Mouse (Mus musculus) neural tube, embryonic 13.5 days (tissue): Measurements from ENCODE around the gene Ptpra. TPM values are rescaled to one million over a fixed set of nuclear protein-coding genes. Genes with fewer than 3 reads are reported as not detected.
A peak's percentile ranks its signal among the peaks of the same experiment; 100 is the strongest.

Experiments used
- ATAC-seq: fragments of 200-750 bp; cut with Nextera tagmentation; 2 replicates; pipeline ENCODE4 v1.8.0; 2017; ENCODE audit warnings: low read depth, mild to moderate bottlenecking, moderate TSS enrichment, moderate library complexity
- H3K27ac ChIP-seq: fragments of 300-500 bp; sonication (generic); replicated peaks from 2 replicates; pipeline ENCODE4 v1.5.1; 2015; ENCODE audit warnings: moderate library complexity, mild to moderate bottlenecking, inconsistent platforms
- H3K27me3 ChIP-seq: fragments of 300-500 bp; sonication (generic); 2 replicates; pipeline ENCODE4 v1.6.1; 2015; ENCODE audit warnings: mild to moderate bottlenecking, inconsistent platforms
- H3K36me3 ChIP-seq: fragments of 300-500 bp; sonication (generic); 2 replicates; pipeline ENCODE4 v1.6.1; 2015; ENCODE audit warnings: mild to moderate bottlenecking, inconsistent platforms
- H3K4me1 ChIP-seq: fragments of 300-500 bp; sonication (generic); replicated peaks from 2 replicates; pipeline ENCODE4 v1.6.1; 2015; ENCODE audit warnings: inconsistent platforms
- H3K4me2 ChIP-seq: fragments of 300-500 bp; sonication (generic); 2 replicates; pipeline ENCODE4 v1.6.1; 2015; ENCODE audit warnings: inconsistent platforms, mild to moderate bottlenecking, moderate library complexity
- H3K4me3 ChIP-seq: fragments of 300-500 bp; sonication (generic); 2 replicates; pipeline ENCODE4 v1.5.1; 2015; ENCODE audit warnings: mild to moderate bottlenecking, inconsistent platforms
- H3K9ac ChIP-seq: fragments of 300-500 bp; sonication (generic); 2 replicates; pipeline ENCODE4 v1.6.1; 2015; ENCODE audit warnings: moderate library complexity, mild to moderate bottlenecking, inconsistent platforms
- H3K9me3 ChIP-seq: fragments of 300-500 bp; sonication (generic); 2 replicates; pipeline ENCODE4 v1.6.1; 2016; ENCODE audit warnings: inconsistent platforms
- WGBS: fragments of 180-500 bp; shearing (Covaris S2); methylation state at CpG from one replicate; pipeline ENCODE4 v1.1.7; 2015; 5-methylcytosine and 5-hydroxymethylcytosine counted together
- polyA plus RNA-seq: library from polyadenylated mRNA; unstranded; fragments of >200 nt; fragmentation: Nextera tagmentation; extraction: Ambion mirVana; gene quantifications from 2 replicates; pipeline ENCODE4 v1.2.1, GENCODE M21; 2015

Ptpra gene
- polyA plus RNA-seq, 1 experiment from 2014 or later = 131 TPM

DNA sequence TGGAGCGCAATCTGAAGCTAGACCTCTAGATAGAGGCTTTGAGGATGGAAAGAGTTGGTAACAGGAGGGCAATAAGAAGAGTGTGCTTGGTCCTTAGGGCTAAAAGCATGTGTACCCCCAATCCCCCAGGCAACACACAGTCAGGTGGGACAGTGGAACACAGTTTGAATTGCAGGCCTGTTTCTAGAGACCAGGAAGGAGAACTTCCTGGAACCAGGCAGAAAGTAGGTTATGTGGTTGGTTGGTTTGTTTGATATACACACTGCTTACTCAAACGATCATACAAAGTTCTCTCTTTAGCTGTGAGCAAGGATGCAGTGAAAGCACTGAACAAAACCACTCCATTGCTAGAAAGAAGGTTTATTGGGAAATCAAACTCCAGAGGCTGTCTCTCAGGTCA is 82.1 kb downstream of the Ptpra start:
- Histone ChIP-seq H3K9ac (no peak overlapping the region), H3K4me1 (no peaks in the 10 kb centered on the region), H3K4me3 (no peak overlapping the region), H3K36me3 (peaks cover 80% of the 10 kb centered on the region), H3K27ac (no peak overlapping the region), H3K4me2 (no peak overlapping the region), H3K9me3 (no peaks in the 10 kb centered on the region), H3K27me3 (no peaks in the 10 kb centered on the region)
- ATAC-seq = no peak
- 94% methylated on average over 2 of the region's 2 CpGs for WGBS

DNA sequence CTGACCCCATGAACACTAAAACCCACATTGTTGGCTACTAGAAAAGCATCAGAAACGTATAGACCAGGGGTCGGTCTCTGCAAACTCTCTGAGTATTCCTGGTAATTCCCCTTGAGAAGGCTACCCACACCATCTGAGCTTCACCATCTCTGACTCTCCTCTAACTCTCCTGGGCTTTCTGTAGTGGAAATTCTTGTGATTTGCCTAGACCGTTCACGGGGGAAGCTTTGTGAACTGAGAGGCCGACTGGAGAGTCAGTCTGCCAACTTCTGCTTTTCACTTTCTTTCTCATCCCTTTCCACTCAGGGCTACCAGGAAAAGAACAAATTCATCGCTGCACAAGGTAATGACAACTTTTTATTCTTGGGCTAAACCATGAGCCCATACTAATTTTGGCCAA is 84.9 kb downstream of the Ptpra start:
- Histone ChIP-seq H3K4me1 (no peaks in the 10 kb centered on the region), H3K36me3 (peaks cover 90% of the 10 kb centered on the region), H3K9ac (no peak overlapping the region), H3K27me3 (no peaks in the 10 kb centered on the region), H3K9me3 (no peaks in the 10 kb centered on the region), H3K27ac (no peak overlapping the region), H3K4me3 (no peak overlapping the region), H3K4me2 (no peak overlapping the region)
- 93% methylated on average over 6 of the region's 6 CpGs for WGBS
- no peak for ATAC-seq

- Histone ChIP-seq H3K9ac (no peak overlapping the region), H3K27me3 (no peaks in the 10 kb centered on the region), H3K9me3 (no peaks in the 10 kb centered on the region), H3K27ac (no peak overlapping the region), H3K4me1 (no peaks in the 10 kb centered on the region), H3K36me3 (peaks cover 95% of the 10 kb centered on the region), H3K4me3 (no peak overlapping the region), H3K4me2 (no peak overlapping the region)
- 85% methylated on average over 3 of the region's 3 CpGs for WGBS
- no peak for ATAC-seq
These were observed 86.8 kb downstream of the Ptpra start for GRCm38 (mm10) chr2:130536890-130537289.

- peaks cover 96% of the 10 kb centered on the region for H3K36me3 ChIP-seq
These were observed 88.9 kb downstream of the Ptpra start for GRCm38 (mm10) chr2:130538876-130539546.

GRCm38 (mm10) chr2:130540266-130540665 is 90.2 kb downstream of the Ptpra start:
- ATAC-seq = no peak
- Histone ChIP-seq H3K9me3 (no peaks in the 10 kb centered on the region), H3K9ac (no peak overlapping the region), H3K4me3 (no peak overlapping the region), H3K4me1 (no peaks in the 10 kb centered on the region), H3K27me3 (no peaks in the 10 kb centered on the region), H3K27ac (no peak overlapping the region), H3K4me2 (no peak overlapping the region), H3K36me3 (peaks cover 96% of the 10 kb centered on the region)
- 92% methylated on average over 9 of the region's 9 CpGs for WGBS

More at GRCm38 (mm10) chr2:130538876-130539546, 88.9 kb downstream of the Ptpra start:
- no peak overlapping the region for H3K9ac ChIP-seq
- 92% methylated on average over 8 of the region's 8 CpGs for WGBS
- ATAC-seq = no peak
- no peak overlapping the region for H3K4me2 ChIP-seq
- no peaks in the 10 kb centered on the region for H3K27me3 ChIP-seq
- H3K4me3 ChIP-seq = no peak overlapping the region
- no peaks in the 10 kb centered on the region for H3K4me1 ChIP-seq
- H3K27ac ChIP-seq = no peak overlapping the region
- no peaks in the 10 kb centered on the region for H3K9me3 ChIP-seq

GRCm38 (mm10) chr2:130546957-130547356 is 96.9 kb downstream of the Ptpra start:
- Histone ChIP-seq H3K27me3 (no peaks in the 10 kb centered on the region), H3K36me3 (peaks cover 98% of the 10 kb centered on the region), H3K27ac (no peak overlapping the region), H3K9me3 (no peaks in the 10 kb centered on the region), H3K4me2 (no peak overlapping the region), H3K4me3 (no peak overlapping the region), H3K9ac (no peak overlapping the region), H3K4me1 (no peaks in the 10 kb centered on the region)
- no peak for ATAC-seq
- 92% methylated on average over 8 of the region's 8 CpGs for WGBS

- ATAC-seq = no peak
- Histone ChIP-seq H3K9me3 (no peaks in the 10 kb centered on the region), H3K36me3 (peaks cover 86% of the 10 kb centered on the region), H3K27me3 (no peaks in the 10 kb centered on the region), H3K4me3 (no peak overlapping the region), H3K4me1 (no peaks in the 10 kb centered on the region), H3K9ac (no peak overlapping the region), H3K27ac (no peak overlapping the region), H3K4me2 (no peak overlapping the region)
- 89% methylated on average over 7 of the region's 7 CpGs for WGBS
These were observed 104.8 kb downstream of the Ptpra start for GRCm38 (mm10) chr2:130554841-130555240.

- H3K4me2 ChIP-seq = no peak overlapping the region
- H3K4me3 ChIP-seq = no peak overlapping the region
- H3K9me3 ChIP-seq = no peaks in the 10 kb centered on the region
- H3K4me1 ChIP-seq = no peaks in the 10 kb centered on the region
- no peaks in the 10 kb centered on the region for H3K27me3 ChIP-seq
- no peak overlapping the region for H3K27ac ChIP-seq
- peaks cover 71% of the 10 kb centered on the region for H3K36me3 ChIP-seq
- no peak for ATAC-seq
- no peak overlapping the region for H3K9ac ChIP-seq
- 91% methylated on average over 1 of the region's 1 CpGs for WGBS
These were observed 106.2 kb downstream of the Ptpra start for GRCm38 (mm10) chr2:130556292-130556691.

GRCm38 (mm10) chr2:130557462-130557861 is 107.4 kb downstream of the Ptpra start:
- no peaks in the 10 kb centered on the region for H3K9me3 ChIP-seq
- no peak overlapping the region for H3K4me2 ChIP-seq
- ATAC-seq = no peak
- H3K9ac ChIP-seq = no peak overlapping the region
- H3K4me3 ChIP-seq = no peak overlapping the region
- peaks cover 59% of the 10 kb centered on the region for H3K36me3 ChIP-seq
- no peaks in the 10 kb centered on the region for H3K4me1 ChIP-seq
- H3K27ac ChIP-seq = no peak overlapping the region
- H3K27me3 ChIP-seq = no peaks in the 10 kb centered on the region
- 99% methylated on average over 2 of the region's 2 CpGs for WGBS

DNA sequence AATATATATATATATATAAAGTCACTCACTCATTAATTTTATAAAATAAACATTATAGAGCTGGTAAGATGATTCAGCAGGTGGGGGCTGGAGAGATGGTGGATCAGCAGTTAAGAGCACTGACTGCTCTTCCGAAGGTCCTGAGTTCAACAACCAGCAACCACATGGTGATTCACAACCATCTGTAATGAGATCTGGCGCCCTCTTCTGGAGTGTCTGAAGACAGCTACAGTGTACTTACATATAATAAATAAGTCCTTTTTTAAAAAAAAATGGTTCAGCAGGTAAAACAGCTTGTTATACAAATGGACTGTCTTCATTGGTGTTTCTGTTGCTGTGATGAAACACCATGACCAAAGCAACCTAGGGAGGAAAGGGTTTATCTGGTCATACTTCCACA is 107.9 kb downstream of the Ptpra start:
- no peak for ATAC-seq
- Histone ChIP-seq H3K27me3 (no peaks in the 10 kb centered on the region), H3K4me2 (no peak overlapping the region), H3K9me3 (no peaks in the 10 kb centered on the region), H3K36me3 (peaks cover 54% of the 10 kb centered on the region), H3K27ac (no peak overlapping the region), H3K9ac (no peak overlapping the region), H3K4me1 (peaks cover 5% of the 10 kb centered on the region), H3K4me3 (no peak overlapping the region)
- WGBS = 72% methylated on average over 2 of the region's 2 CpGs

DNA sequence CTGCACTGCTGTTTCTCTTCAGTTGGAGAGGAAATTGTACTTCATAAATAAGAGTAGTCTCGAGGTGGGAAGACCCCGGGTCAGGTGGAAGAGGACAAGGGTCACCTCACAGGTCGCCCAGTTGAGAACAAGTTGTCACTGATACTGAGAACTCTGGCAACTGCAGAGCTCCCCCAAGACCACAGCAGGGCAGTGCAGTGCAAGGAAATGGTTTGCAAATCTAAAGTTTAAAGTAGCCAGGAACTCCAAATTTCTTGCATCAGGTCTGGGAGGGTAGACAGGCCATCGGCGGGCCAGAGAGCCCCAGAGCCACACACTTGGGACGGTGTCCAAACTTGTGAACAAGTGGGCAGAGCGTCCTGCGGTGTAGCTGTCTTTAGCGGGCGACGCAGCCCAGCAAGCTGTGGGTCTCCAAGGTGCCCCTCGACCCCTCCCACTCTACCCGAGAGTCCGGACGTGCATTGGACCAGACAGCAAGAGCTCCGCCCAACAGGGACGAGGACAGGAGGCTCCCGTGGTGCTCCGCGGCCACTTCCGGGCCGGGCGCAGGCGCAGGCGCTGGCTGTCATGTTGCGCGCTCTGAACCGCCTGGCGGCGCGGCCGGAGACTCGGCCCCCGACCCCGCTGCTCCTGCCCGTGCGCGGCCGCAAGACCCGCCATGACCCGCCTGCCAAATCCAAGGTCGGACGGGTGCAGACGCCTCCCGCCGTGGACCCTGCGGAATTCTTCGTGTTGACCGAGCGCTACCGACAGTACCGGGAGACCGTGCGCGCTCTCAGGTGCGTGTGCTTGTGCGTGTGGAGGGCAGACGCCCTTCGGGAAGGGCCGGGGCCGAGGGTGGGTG is 113.4 kb downstream of the Ptpra start, which contains the start of gene Mrps26:
Gene Mrps26 (plus strand): TSS at position 531 of the 844 bp plus-strand sequence.
- under 1% methylated on average over 61 of the region's 61 CpGs for WGBS
- Histone ChIP-seq H3K36me3 (peaks cover 26% of the 10 kb centered on the region), H3K27me3 (no peaks in the 10 kb centered on the region), H3K4me1 (peaks cover 24% of the 10 kb centered on the region), H3K4me2 (peak within 1 kb of the TSS; percentile 94), H3K4me3 (peak within 1 kb of the TSS; percentile 97), H3K9ac (peak within 1 kb of the TSS; percentile 95), H3K27ac (peak within 1 kb of the TSS; percentile 52), H3K9me3 (no peaks in the 10 kb centered on the region)
- ATAC-seq = peak; percentile 99

DNA sequence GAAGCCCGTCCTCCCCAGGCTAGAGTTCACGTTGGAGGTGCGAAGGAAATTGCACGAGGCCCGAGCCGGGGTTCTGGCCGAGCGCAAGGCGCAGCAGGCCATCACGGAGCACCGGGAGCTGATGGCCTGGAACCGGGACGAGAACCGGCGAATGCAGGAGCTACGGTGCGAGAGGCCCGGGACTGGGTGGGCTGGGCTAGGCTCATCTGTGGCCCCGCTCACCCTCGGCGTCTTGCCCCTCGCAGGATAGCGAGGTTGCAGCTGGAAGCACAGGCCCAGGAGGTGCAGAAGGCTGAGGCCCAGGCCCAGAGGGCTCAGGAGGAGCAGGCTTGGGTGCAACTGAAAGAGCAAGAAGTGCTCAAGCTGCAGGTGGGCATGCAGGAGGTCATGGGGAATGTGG is 114.0 kb downstream of the Ptpra start:
- no peaks in the 10 kb centered on the region for H3K27me3 ChIP-seq
- 2% methylated on average over 23 of the region's 23 CpGs for WGBS
- H3K4me3 ChIP-seq = peak overlapping the region; percentile 97
- peaks cover 23% of the 10 kb centered on the region for H3K36me3 ChIP-seq
- peaks cover 24% of the 10 kb centered on the region for H3K4me1 ChIP-seq
- peak; percentile 60 for ATAC-seq
- peak overlapping the region; percentile 94 for H3K4me2 ChIP-seq
- peak overlapping the region; percentile 95 for H3K9ac ChIP-seq
- peak overlapping the region; percentile 52; the same call in 1 of the 2 replicates for H3K27ac ChIP-seq
- no peaks in the 10 kb centered on the region for H3K9me3 ChIP-seq
